Mouse (Mus musculus): ENCODE measurements at regions not wholly inside any gene's neighbourhood (a gene's known extent, or its start where the extent isn't known, plus 50 kb on each side); places are given as distances from the start of the nearest gene placed in this dataset.
"Not testable (repeated sequence)": the region's sequence is repeated elsewhere in the genome, so short reads cannot be mapped to it uniquely, and the experiment has no call there.

GRCm38 (mm10) chr13:97398041-97398440, 157.1 kb downstream of the Enc1 start:
- DNase-seq (ENCODE audit: low spot score) = no peak

- no peak for DNase-seq (ENCODE audit: low spot score)
Observed at GRCm38 (mm10) chr13:97396899-97397640, 156.2 kb downstream of the Enc1 start.

GRCm38 (mm10) chr13:97396286-97396685, 155.4 kb downstream of the Enc1 start:
- not testable (repeated sequence) for DNase-seq (ENCODE audit: low spot score)

- DNase-seq (ENCODE audit: low spot score) = no peak
Observed at GRCm38 (mm10) chr13:97394756-97395454, 154.0 kb downstream of the Enc1 start.

- DNase-seq (ENCODE audit: low spot score) = no peak
Observed at GRCm38 (mm10) chr13:97394071-97394470, 153.2 kb downstream of the Enc1 start.

- no peak for DNase-seq (ENCODE audit: low spot score)
Observed at GRCm38 (mm10) chr13:97393456-97393855, 152.6 kb downstream of the Enc1 start.

GRCm38 (mm10) chr13:97390449-97390930, 149.6 kb downstream of the Enc1 start:
- DNase-seq (ENCODE audit: low spot score) = no peak

GRCm38 (mm10) chr13:97388851-97389479, 148.1 kb downstream of the Enc1 start:
- no peak for DNase-seq (ENCODE audit: low spot score)

- DNase-seq (ENCODE audit: low spot score) = peak; percentile 10
Observed at GRCm38 (mm10) chr13:97386511-97386910, 145.6 kb downstream of the Enc1 start.

- DNase-seq (ENCODE audit: low spot score) = no peak
Observed at GRCm38 (mm10) chr13:97385531-97385930, 144.6 kb downstream of the Enc1 start.

GRCm38 (mm10) chr13:97384091-97384777, 143.3 kb downstream of the Enc1 start:
- no peak for DNase-seq (ENCODE audit: low spot score)

- DNase-seq (ENCODE audit: low spot score) = no peak
Observed at GRCm38 (mm10) chr13:97383351-97383750, 142.4 kb downstream of the Enc1 start.

- DNase-seq (ENCODE audit: low spot score) = no peak
Observed at GRCm38 (mm10) chr13:97380366-97380765, 139.5 kb downstream of the Enc1 start.

GRCm38 (mm10) chr13:97376232-97376523, 135.3 kb downstream of the Enc1 start:
- DNase-seq (ENCODE audit: low spot score) = no peak

- no peak for DNase-seq (ENCODE audit: low spot score)
Observed at GRCm38 (mm10) chr13:97375501-97376231, 134.8 kb downstream of the Enc1 start.

GRCm38 (mm10) chr13:97372348-97372747, 131.4 kb downstream of the Enc1 start:
- no peak for DNase-seq (ENCODE audit: low spot score)

GRCm38 (mm10) chr13:97371200-97371599, 130.3 kb downstream of the Enc1 start:
- no peak for DNase-seq (ENCODE audit: low spot score)

GRCm38 (mm10) chr13:97366723-97367122, 125.8 kb downstream of the Enc1 start:
- DNase-seq (ENCODE audit: low spot score) = no peak

- no peak for DNase-seq (ENCODE audit: low spot score)
Observed at GRCm38 (mm10) chr13:97365557-97366244, 124.8 kb downstream of the Enc1 start.

GRCm38 (mm10) chr13:97365004-97365403, 124.1 kb downstream of the Enc1 start:
- no peak for DNase-seq (ENCODE audit: low spot score)

- DNase-seq (ENCODE audit: low spot score) = no peak
Observed at GRCm38 (mm10) chr13:97363765-97364164, 122.9 kb downstream of the Enc1 start.
